Mouse (Mus musculus) spleen, postnatal 36 days (tissue): ENCODE measurements at regions not wholly inside any gene's neighbourhood (a gene's known extent, or its start where the extent isn't known, plus 50 kb on each side); places are given as distances from the start of the nearest gene placed in this dataset.
"Not testable (repeated sequence)": the region's sequence is repeated elsewhere in the genome, so short reads cannot be mapped to it uniquely, and the experiment has no call there.

Experiments used
- DNase-seq, 2 experiments: peaks; one replicate each; pipeline ENCODE4 v3.0.0; 2022; ENCODE audit warnings: low spot score in 2 of 2, mixed read lengths in 1 of 2

DNA sequence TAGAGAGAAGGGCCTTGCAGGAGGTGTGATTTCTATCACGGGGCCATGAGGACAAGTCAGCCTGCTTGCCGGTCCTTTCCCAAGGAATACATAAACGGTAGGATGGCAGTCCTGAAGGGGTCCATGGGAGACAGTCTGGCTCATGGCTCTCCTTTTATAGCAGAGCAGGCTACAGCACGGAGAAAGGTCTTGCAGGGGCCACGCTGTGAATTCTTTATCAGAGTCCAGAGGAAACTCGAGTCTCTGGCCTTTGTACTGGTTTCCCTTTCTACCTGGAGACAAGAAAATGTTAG, 1984.0 kb downstream of the 4930444P10Rik start:
- DNase-seq: no peak

DNA sequence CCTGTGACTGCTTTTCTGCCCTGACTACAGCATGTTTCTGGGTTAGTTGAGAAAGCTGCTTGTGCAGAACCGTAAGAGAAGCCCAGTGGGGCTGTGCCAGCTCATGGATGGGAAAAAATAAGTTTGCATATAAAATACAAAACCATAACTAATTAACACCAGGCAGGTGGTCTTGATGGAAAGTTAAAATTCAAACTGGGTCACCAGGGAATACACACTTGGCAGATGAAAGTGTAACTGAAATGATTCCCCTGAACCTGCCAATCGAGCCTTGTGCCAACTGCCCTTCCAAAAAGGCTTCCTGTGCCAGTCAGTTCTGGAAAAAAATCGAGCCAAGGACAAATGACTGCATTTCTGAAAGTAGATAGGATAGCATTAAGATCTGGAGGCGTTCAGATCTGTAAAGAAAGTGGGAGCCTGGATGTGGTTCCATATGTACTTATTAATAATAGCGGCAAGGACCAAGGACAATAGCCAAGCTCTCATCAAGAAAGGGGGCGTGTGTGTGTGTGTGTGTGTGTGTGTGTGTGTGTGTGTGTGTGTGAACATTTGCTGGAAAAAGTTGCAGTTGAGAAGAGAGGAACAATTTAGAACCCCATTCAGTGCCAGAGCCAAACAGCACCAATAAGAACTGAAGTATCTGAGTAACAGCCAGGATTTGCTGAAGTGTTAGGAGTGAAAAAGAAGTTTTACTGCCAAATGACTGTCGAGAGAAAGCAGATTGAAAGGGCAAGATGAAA, 1984.5 kb downstream of the 4930444P10Rik start:
- DNase-seq: peak in 1 of 2 experiments; percentile 5

DNA sequence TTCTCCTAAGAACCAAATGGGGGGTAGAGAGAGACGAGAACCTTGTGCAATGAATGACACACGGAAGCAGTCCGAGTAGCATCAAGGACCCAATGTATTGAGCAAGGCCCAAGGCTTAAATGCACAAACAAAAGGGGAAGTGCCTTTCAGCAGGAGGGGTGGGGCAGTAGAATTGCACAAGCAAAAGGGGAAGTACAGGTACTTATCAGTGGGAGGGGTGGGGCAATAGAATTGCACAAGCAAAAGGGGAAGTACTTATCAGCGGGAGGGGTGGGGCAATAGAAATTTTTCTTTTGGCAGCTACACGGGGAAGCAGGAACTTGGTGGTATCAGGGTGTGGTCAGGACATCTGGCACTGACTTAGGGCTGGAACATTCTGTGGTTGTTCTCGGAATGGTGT, 1987.6 kb downstream of the 4930444P10Rik start:
- DNase-seq: not testable (repeated sequence)

DNA sequence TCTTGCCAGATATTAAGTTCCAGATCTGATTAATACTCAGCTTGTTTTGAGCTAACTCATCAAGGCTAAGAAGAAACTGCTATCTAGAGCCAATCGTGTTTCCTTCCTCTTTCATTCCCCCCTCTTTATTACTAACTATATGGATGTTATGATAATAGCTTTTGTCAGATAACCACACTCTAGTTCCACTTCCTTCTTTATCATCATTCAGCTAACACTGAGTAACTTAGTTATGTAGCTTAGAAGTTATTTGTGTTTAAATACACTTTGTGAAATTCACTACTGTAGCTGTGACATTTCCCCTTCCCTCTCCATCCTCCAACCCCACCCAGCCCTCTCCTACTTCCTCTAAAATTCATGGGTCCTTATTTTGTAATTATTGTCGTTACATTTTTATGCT, 1988.6 kb downstream of the 4930444P10Rik start:
- peak in 1 of 2 experiments; percentile 10 for DNase-seq

DNA sequence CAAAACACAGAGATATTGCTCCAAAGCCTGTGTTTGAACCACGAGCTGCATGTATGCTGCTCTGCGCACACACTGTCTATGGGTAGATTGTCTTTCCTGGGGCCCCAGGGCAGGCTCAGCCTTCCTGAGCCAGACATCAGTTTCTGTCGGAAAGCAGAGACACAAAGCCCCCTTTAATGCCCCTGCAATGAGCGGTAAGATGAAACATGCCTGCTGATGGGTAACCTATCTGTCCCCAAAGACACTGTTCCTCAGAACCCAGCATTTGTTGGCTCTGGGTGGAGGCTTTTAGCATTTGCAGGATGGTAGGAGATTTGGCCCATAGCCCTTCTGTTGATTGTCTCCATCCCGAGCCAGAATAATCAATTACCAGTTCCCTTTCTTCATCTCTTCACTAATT, 1994.1 kb downstream of the 4930444P10Rik start:
- DNase-seq: no peak

DNA sequence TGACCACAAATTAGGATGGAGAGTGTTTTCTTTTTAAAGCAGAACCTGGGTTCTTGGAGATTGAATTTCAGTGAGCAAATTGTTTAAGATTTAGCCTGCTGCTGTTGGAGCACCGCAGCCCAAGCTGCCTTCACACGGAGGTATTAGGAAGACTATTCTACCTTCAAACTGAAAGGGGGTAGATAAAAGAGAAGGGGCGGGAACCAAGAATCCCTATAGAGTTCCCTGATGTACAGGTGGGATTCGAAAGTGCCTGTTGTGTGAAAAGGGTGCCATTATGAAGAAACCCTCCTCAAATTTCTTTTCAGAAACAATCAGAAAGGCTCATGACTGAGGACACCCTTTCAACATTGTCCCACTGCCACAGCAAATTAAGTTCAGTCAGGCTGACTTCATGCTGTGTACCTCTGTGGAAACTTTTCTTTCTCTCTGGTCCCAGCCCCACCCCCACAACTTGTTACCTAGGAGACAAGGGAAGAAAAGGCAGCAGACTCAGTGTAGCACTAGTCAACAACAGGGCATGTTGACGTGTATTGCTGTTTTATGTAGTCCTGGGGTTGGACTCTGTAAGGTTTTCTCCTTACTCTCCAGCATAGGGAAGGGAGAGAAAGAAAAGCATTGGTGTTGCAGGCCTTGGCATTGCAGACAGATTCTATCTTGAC, 1995.4 kb downstream of the 4930444P10Rik start:
- no peak for DNase-seq

DNA sequence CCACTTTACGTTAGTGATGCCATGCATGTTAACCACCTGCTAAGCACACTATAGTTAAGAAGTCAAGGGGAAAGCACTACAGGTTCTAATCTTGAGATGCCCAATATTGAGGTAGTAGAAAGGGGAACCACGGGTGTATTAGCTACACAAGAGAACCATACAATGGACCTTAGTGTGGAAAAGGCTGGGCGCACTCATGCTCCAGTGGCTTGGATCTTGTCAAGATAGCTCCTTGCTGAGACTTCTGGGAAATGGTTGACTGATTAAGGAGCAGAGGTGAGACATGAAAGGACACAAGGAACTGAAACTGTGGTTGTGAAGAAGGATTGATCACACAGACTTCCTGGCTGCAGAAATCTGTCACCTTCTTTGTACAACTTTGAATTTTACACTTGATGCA, 2028.3 kb downstream of the 4930444P10Rik start:
- peak; percentile 17 to 42 for DNase-seq

DNA sequence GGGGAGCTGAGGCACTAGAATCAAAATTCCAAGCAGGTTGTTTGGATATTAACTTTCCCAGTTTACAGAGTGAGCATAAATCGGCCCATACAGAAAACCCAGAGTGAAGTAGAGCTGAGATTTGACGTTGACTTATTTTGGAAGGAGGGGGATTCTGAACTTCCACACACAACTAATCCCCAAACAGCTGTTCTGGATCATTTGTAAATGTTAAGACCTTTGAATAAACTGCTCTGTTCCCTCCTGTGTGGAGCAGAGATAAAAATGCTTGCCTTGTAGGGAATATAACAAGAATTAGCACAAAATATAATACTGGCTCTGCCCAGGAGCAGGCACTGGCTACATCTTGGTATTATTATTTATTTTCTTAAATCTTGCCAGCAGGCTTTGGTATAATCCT, 2057.0 kb downstream of the 4930444P10Rik start:
- DNase-seq: no peak

DNA sequence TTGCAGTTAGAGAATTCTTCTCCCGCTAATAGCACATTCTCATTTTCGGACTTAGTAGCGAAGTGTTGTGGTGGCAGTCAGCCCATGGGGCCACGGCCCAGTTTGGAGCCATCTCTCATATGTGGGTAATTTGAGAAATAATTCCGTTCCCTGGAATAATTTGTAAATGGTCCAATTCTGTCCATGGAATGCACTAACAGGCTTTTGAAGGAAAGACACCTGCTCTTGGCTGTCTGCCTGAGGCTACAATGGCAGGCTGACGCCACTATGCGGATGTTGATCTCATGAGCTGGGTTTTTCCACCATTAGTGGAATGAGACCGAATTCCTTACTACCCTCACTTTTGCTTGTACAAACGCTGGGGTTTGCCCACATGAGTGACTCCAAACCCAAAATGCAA, 2081.6 kb downstream of the 4930444P10Rik start:
- DNase-seq: no peak

DNA sequence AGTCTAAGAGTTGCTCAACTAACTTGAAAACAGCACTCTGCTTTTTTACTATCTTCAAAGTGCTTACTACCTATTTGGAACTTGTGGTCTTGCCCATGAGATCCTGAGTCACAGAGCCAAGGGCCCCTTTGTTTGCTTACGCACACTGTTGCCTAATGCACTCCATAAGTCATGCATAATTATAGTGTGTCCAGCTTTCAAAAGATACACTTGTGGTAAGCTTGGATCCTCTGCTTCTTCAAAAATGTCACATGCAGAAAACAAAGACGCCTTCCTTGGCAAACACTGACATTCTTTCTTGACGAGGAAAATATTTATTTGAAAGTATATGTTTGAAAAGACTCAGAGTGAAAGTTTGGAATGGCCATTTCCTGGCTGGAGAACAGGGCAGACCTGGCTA, 2082.3 kb downstream of the 4930444P10Rik start:
- no peak for DNase-seq

DNA sequence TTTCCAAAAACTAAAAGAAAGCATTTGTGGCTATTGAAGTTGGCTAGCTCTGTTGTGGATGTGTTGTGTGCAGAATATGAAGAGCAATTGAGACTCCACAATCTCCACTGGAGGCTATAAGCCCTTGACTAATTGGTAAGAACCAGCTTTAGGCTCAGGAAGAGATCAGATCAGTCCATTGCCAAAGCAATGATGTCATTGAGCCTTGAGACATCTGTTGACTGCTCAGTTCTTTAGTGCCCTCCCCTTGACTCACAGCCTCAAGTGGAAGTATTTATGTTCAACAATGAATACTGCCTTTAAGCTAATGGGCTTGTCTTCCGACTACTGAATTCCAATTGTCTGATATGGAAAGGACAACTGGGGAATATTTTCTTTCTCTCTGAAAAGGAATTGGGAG, 2090.6 kb downstream of the 4930444P10Rik start:
- DNase-seq: no peak

DNA sequence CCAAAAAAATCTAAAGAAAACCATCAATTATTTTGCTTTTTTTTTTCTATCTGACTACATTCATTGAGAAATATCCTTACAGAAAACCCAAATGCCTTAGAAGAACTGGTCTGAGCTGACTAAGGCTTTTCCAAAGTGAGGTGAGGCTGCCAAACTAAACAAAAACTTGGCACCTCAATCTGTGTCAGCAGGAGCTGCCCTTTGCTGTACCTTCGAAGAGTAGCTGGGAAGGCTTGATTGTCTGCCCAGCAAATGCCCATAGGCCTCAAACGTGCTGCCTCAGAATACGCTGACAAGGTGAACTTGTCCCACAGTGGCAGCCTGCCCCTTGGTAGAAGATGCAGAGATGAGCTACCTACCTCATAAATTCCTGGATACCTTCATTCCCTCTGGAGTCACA, 2091.7 kb downstream of the 4930444P10Rik start:
- no peak for DNase-seq

DNA sequence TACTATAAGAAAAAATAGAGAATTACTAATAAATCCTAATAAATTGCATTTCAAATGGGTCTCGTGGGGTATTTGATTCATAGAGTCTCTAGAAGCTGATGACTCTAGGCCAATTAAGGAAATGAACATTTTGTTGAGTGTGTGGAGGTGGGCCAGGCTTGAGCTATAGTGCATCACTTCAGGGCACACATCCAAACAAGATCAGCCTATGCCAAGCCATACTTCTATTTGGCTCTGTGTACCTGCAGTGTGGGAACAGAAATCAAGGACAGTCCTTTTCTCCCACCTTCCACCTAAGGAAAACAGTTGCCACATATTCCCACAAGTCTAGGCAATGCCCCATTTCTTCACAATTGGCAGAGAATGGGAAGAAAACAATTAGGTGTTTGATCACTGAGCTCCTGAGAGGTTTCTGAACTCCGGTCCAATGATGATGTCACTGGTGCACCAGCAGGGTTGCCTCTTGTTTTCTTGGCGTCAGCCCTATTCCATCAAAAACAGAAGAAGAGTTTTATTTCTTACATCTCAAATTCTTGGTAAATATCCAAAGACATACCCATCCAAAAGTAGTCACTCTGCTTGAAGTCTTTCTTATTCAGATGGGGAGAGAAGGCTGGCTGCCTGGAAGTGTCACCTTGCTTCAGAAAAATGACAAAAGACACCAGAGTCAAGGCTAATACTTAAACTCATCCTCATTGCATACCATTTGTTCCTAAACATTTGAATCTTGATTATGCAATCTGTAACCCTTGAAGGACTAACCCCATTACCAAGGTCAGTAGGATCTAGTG, 2092.3 kb downstream of the 4930444P10Rik start:
- DNase-seq: no peak

DNA sequence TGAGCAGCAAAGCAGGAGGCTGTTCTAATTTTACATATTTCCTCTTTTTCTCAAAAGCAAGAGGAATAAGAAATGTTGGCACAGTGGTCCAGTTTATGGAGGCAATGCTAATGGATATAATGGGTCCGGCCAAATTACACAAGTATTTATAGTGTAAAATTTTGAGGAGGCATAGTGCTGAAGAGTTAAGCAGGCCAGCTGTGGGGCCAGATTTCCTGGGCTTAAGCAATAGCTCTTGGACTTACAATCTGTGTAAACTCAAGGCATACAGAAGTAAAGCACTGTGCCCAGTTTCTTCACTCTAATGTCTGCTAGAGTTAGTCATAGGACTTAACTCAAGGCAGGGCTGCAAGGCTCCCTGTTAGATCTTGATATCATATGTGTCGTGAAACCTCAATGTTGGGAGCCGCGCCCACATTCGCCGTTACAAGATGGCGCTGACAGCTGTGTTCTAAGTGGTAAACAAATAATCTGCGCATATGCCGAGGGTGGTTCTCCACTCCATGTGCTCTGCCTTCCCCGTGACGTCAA, 2094.9 kb downstream of the 4930444P10Rik start:
- no peak for DNase-seq

DNA sequence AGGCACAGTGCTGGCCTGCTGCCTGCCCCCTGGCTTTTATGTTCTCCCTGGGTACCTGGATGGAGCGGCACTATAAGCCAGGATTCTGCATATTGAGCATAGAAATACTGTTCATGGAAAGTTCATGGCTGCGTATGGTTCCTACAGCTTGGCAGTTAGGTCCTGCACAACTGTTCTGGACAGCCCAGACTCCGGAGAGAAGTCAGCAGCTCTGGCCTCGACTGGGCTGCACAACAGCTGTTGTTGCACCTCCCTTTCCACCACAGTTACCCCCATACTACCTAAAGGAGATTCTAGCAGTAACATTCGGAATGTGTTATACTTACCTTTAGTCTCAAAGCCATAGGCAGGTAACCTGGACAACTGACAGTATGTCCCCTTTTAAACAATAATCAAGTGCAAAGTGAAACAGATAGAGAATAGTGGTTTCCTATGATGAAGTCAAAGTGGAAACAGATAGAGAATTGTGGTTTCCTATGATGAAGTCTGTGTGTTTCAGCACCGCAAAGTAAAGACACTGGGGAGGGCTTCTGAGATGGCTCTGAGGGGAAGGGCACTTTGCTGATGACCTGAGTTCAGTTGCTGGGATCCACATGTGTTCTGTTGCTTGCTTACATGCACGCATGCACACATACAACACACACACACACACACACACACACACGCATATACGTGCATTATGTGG, 2099.2 kb downstream of the 4930444P10Rik start:
- DNase-seq: no peak

DNA sequence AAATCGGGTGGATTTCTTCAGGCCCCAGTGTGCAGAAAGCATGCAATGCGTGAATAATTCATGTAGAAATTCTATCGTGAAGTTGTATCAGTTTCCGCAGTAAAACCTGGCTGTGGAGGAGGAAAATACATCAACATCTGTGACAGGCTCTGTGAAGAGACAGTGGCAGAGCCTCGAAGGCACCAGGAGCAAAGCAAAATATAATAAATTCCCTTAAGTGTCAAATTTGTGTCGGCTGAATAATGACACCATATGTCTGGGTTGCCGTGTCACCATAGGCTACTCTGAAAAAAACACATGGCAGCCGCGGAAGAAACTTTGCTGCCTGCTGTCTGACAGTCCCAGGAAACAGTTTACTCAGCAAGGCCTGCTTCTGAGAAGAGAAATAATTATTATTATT, 2100.1 kb downstream of the 4930444P10Rik start:
- DNase-seq: no peak

DNA sequence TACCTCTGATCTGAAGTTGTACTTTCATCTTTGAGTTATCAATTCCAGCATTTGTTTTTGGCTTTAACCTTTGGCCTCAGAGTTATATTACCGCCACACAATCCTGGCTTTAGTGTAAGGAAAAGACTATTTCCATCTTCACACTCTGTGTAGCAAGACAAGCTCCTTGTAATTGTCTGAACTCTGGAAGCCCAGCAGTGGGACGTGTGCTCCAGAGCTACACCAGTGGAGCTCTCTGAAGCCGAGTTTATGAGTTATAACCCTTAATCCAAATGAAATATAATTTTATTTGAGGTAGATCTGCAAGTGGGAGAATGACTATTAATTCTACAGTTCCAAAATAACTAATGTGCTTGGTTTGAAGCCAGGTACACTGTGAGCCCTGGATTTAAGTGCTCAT, 2103.8 kb downstream of the 4930444P10Rik start:
- DNase-seq: no peak

DNA sequence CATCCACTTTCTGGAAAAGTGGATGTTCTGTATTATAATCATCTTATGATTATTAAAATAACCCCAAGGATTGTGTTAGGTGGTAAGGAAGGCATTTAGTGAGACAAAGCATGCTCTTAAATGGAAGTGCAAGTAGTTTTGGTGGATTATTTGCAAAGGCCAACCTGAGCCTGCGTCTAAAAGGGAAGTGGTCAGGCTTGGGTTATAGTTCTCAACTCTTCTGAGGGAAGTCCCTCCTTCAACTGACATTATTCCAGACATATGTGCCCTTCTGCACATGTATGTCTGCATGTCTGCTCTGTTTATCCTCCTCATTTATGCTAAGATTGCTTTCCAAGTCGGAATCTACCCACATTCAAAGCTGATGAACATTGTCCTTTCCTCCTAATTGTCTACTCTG, 2108.3 kb downstream of the 4930444P10Rik start:
- DNase-seq: peak; percentile 28 to 39

DNA sequence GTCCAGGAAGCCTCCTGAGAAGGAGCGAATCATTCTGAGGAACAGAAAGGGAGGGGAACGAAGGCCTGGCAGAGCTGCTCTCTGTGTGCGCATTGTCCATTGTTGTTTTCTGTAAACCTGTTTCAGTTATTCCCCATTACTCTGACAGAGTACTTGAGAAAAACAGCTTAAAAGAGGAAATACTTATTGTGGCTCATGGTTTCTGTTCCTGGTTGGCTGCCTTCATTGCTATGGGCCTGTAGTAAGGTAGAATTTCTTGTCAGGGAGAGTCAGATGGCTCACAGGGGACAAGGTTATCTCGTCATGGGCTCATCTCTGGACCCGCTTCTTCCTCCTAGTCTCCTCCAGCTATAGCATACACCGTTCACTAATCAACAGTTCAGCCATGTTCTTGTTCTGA, 2112.9 kb downstream of the 4930444P10Rik start:
- peak; percentile 66 to 69 for DNase-seq

DNA sequence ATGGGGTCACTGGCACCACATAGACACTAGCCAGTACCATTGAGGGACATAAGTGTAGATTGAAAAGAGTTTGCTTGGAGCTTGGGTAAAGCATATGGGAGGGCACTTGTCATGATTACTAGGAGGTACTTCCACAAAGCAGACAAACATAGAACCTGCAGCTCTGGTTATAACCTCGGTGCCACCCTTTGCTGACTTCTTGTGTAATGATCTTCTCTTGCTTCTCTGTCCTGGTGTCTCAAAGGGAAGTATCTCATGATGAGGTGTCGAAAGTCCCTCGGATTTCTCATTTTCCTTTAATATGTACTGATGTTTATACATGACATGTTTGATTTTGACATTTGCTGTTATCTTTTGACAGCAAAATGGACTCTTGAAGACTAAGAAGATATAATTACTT, 2114.5 kb downstream of the 4930444P10Rik start:
- DNase-seq: no peak

DNA sequence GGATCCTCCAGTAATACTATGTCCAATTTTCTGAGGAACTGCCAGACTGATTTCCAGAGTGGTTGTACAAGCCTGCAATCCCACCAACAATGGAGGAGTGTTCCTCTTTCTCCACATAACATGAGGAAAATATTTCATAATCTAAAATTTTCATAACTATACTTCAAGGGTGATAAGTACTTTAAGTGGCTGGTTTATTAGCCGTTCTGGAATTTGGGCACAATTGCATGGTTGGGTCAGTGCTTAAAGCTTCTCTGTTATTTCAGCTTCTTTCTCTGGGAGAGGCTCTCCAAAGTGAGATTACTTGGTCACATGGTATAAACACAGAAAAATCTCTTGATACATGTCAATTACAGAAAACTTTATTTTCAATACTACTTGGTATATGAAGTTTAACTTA, 2115.9 kb downstream of the 4930444P10Rik start:
- no peak for DNase-seq

DNA sequence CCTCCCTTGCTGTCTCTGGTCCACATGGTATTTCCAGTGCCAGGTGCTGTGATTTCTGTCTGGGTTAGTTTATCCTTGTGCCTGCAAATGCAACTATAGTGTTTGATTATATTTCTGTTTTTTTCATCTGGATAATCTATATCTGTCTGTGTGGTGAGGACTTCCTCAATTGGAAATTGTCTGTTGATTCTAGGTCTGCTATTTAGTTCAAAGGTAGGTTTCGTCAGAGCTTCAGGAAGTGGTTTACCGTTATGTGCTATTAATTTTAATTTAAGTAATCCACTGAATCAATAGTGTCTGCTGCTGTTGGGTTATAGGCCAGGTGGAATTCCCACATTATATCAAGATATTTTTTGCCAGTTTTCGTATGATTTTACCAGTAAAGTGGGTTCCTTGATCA, 2143.9 kb downstream of the 4930444P10Rik start:
- DNase-seq: no peak
